Mouse (Mus musculus): Measurements from ENCODE around the gene Sh3bgrl2.
"Not testable (repeated sequence)": the region's sequence is repeated elsewhere in the genome, so short reads cannot be mapped to it uniquely, and the experiment has no call there.

- not testable (repeated sequence) for TF ChIP-seq CTCF (IDR thresholded peaks at IDR 0.05; ENCODE audit: borderline replicate concordance, control insufficient read depth, extremely low read depth, insufficient read depth, low read length, poor library complexity); POLR2A (IDR thresholded peaks at IDR 0.05; ENCODE audit: control insufficient read depth, extremely low read depth, insufficient read depth, low read length, poor library complexity)
These were observed 29.0 kb upstream of the Sh3bgrl2 start for GRCm38 (mm10) chr9:83519081-83519480.

Data from thymus, adult 2 months (tissue).